Mouse (Mus musculus): ENCODE results near the gene Ccm2l. TPM values are rescaled to one million over a fixed set of nuclear protein-coding genes. Genes with fewer than 3 reads are reported as not detected.

The Ccm2l gene
- polyA plus RNA-seq, 1 experiment from 2014 or later: 1.3 TPM

DNA sequence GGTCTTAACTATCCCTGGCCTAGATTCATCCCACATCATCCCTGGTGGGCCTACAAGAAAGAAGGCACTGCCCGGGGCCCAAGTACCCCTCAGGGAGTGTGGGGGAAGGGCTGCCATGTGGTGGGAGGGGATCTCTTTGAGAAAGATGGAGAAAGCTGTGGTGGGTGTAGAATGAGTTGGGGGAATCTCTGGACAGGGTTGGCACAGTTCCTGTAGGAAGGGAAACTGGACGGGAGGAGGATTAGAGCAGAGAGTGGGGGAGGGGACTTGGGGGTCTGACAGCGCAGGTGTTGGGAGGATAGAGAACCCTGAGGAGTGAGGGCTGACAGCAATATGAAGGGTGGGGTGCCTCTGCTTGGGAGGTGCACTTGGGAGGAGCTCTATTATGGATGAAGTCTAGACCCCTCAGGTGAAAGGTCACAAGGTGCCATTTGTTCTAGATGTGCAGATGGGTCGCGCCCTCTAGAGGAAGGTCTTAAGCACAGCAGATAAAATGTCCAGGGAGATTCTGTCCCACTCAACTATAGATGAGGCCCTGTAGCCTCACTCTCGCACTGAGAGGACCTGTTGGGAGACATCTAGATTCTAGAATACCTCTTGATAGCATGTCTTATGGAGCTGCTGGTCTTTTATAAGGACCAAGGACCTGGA, 10.4 kb upstream of the Ccm2l start:
- H3K4me3 ChIP-seq (replicated peaks): no peak overlapping the region
- H3K27me3 ChIP-seq (replicated peaks): peaks cover 18% of the 10 kb centered on the region
- H3K4me1 ChIP-seq: peaks cover 8% of the 10 kb centered on the region
- no peak for ATAC-seq (ENCODE audit: low FRiP score)
- 63% methylated on average over 6 of the region's 6 CpGs for WGBS
- H3K9ac ChIP-seq (replicated peaks): no peak overlapping the region
- H3K36me3 ChIP-seq: peaks cover 28% of the 10 kb centered on the region
- H3K9me3 ChIP-seq (replicated peaks): no peaks in the 10 kb centered on the region
- H3K27ac ChIP-seq (replicated peaks): no peak overlapping the region
- no peak overlapping the region for H3K4me2 ChIP-seq

DNA sequence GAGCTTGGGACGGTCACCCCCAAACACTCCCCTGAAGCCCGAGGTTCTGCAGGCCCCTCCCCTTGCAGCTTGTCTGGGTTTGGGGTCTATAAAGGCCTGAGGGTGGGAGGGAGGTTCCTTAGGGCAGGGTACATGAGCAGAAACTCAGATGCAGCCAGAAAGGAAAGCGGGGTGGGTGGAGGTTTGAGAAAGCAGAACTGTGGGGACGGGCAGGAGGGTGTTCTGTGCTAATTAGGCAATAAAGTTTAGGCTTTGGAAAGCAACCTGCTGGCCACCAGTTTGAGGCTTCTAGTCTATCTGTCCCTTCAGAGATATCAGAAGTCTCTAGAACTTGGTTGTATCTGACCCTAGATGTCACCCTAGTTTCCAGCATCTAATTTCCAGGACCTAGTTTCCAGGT, 7.4 kb upstream of the Ccm2l start:
- Histone ChIP-seq H3K4me3 (replicated peaks) (no peak overlapping the region), H3K9me3 (replicated peaks) (no peaks in the 10 kb centered on the region), H3K4me1 (0 out of 2 replicates have a peak, but pooled peaks cover under 1% of the 10 kb centered on the region), H3K27me3 (replicated peaks) (peaks cover 1% of the 10 kb centered on the region; the same call in 1 of the 2 replicates), H3K27ac (replicated peaks) (no peak overlapping the region), H3K9ac (replicated peaks) (no peak overlapping the region), H3K36me3 (peaks cover 28% of the 10 kb centered on the region), H3K4me2 (no peak overlapping the region)
- WGBS: 54% methylated on average over 4 of the region's 4 CpGs
- ATAC-seq (ENCODE audit: low FRiP score): no peak

DNA sequence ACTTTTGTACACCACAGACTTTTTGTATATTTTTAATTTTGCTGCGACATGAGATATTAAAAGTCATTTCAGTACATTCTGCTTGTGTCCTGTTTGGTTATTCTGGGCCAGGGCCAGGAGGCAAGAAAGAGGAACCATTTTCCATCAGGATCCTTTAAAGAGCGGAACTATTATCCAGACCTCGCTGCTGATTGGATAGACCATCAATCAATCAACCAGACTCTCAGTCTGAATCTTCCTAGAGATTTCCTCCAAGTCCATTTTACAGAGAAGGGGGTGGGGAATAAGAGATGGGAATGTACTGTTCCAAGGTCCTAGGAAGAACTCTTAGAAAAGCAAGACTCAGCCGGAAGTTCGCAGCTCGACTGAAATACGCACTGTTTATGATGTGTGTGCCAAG, 5.5 kb upstream of the Ccm2l start:
- Histone ChIP-seq H3K9me3 (replicated peaks) (no peaks in the 10 kb centered on the region), H3K4me2 (no peak overlapping the region), H3K4me3 (replicated peaks) (no peak overlapping the region), H3K27me3 (replicated peaks) (no peaks in the 10 kb centered on the region), H3K27ac (replicated peaks) (no peak overlapping the region), H3K9ac (replicated peaks) (no peak overlapping the region), H3K36me3 (peaks cover 15% of the 10 kb centered on the region), H3K4me1 (0 out of 2 replicates have a peak, but pooled peaks cover 9% of the 10 kb centered on the region)
- ATAC-seq (ENCODE audit: low FRiP score): no peak
- 86% methylated on average over 7 of the region's 7 CpGs for whole genome bisulfite sequencing

DNA sequence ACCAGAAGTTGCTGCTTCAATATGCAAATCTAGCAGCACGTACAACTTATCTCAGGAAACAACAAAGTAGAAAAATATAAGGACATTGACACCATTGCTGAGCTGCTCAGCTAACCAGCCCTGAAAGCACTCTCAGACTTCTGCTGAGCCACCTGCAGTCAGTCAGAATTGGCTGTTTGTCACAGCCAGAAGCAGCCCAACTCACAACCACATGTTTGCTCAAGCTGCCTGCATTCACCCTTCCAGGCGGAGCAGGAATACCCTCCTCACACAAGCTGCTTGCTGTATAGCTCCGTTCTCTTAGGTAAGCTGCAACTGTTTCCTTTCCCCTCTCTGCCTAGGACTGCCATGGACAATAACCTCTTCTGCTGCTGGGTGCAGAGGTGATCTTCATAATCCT, 2.4 kb upstream of the Ccm2l start:
- WGBS: 65% methylated on average over 3 of the region's 3 CpGs
- H3K27me3 ChIP-seq (replicated peaks): peaks cover 10% of the 10 kb centered on the region; the same call in 1 of the 2 replicates
- H3K9me3 ChIP-seq (replicated peaks): no peaks in the 10 kb centered on the region
- H3K9ac ChIP-seq (replicated peaks): no peak overlapping the region
- H3K4me3 ChIP-seq (replicated peaks): no peak overlapping the region
- H3K36me3 ChIP-seq: no peaks in the 10 kb centered on the region
- H3K4me1 ChIP-seq: 0 out of 2 replicates have a peak, but pooled peaks cover 12% of the 10 kb centered on the region
- H3K27ac ChIP-seq (replicated peaks): peak overlapping the region; percentile 45
- H3K4me2 ChIP-seq: no peak overlapping the region
- no peak for ATAC-seq (ENCODE audit: low FRiP score)

DNA sequence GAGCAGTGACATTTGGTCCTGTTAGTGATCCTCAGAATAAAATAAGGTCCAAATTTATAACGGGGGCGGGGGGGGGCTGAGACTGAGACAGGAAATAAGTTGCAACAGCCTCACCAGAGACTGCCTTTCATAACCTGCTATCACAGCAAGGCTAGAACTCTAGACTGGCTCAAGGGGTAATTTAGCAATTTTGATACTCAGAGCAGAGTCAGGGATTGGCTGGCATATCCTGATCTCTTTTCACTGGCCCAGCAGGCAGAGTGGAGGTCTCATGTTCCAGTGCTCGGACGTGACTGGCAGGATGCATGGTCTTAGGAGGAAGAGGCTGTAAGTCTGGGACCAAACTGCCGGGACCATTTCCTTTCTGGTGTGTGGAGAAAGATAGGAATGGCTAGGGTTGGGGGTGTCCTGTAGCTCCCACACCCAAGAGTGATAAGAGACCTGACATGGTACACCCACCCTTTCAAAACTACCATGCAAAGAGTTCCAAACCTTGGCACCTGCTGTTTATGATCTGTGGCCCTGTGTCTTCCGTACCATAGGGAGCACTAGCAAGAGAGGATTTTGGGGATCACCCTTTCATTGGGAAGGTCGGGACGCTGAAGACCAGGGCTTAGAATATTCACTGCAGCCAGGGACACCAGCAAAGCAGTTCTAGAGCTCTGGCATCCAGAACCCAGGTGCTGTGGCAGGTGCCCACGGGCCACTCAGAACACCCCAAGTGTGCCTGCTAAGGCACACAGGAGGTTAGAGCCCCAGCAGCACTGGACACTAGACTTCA, 1.4 kb upstream of the Ccm2l start:
- Histone ChIP-seq H3K9ac (replicated peaks) (no peak overlapping the region), H3K27me3 (replicated peaks) (peaks cover 11% of the 10 kb centered on the region), H3K27ac (replicated peaks) (no peak overlapping the region; the same call in 1 of the 2 replicates), H3K9me3 (replicated peaks) (no peaks in the 10 kb centered on the region), H3K36me3 (no peaks in the 10 kb centered on the region), H3K4me1 (0 out of 2 replicates have a peak, but pooled peaks cover 12% of the 10 kb centered on the region), H3K4me2 (no peak overlapping the region), H3K4me3 (replicated peaks) (no peak overlapping the region)
- 82% methylated on average over 9 of the region's 9 CpGs for WGBS
- no peak for ATAC-seq (ENCODE audit: low FRiP score)

DNA sequence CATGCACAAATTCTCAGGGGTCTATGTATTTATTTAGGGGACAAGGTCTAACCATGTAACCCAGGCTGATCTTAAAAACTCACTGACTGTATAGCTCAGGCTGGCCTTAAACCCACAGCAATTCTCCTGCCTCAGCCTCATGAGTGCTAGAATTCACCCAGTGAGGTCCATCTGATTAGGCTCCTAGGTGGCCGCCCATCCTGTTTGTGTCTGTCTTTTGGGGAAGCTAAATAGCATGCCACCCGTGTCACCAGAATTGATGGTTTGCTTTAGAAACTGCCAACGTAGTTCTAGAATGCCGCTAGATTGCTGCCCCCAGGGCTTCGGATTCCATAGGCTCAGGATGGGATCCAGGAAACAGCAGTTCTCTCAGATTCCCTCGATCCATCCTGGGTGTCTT, 1.2 kb downstream of the Ccm2l start:
- Histone ChIP-seq H3K9ac (replicated peaks) (no peak overlapping the region), H3K36me3 (no peaks in the 10 kb centered on the region), H3K4me2 (0 out of 2 replicates have a peak overlapping the region, but pooled peaks have one; percentile 13), H3K4me1 (peaks cover 23% of the 10 kb centered on the region), H3K9me3 (replicated peaks) (no peaks in the 10 kb centered on the region), H3K4me3 (replicated peaks) (no peak overlapping the region), H3K27me3 (replicated peaks) (peaks cover 37% of the 10 kb centered on the region), H3K27ac (replicated peaks) (no peak overlapping the region)
- WGBS: 26% methylated on average over 6 of the region's 6 CpGs
- ATAC-seq (ENCODE audit: low FRiP score): no peak

DNA sequence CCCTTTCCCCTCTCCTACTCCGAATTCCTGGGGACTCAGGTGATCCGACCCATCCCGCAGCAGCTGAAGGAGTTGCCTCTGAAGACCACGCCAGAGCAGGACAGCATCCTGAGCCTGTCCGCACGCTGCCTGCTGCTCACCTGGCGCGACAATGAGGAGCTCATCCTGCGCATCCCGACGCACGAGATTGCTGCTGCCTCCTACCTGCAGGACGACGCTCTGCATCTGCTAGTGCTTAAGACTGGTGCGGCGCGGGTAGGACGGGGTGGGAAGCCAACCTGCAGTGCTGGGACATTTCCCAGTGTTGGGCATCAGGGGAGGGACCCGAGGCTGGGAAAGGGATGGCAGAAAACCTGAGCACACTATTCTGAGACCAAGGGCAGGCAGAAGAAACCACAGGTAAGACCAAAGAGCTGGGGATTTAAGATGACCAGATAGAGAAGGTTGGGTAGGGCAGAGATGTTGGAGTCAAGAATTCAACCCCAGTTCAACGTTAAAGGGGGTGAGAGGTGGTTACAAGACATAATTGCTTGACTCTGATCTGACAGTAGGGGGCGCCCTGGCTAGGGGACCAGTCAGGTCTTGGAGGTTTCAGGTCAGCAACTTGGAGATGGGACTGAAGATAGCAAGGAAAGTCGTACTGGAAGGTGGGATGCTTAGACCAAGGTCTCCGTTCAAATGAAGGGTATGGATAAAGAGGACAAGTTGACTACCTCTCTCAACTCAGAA, 5.2 kb downstream of the Ccm2l start:
- Histone ChIP-seq H3K9me3 (replicated peaks) (no peaks in the 10 kb centered on the region), H3K4me1 (peaks cover 15% of the 10 kb centered on the region), H3K4me3 (replicated peaks) (peak overlapping the region; percentile 17; the same call in 1 of the 2 replicates), H3K36me3 (no peaks in the 10 kb centered on the region), H3K4me2 (peak overlapping the region; percentile 56), H3K27me3 (replicated peaks) (peaks cover 54% of the 10 kb centered on the region), H3K27ac (replicated peaks) (no peak overlapping the region), H3K9ac (replicated peaks) (no peak overlapping the region)
- ATAC-seq (ENCODE audit: low FRiP score): peak; percentile 60; the same call in 1 of the 2 replicates
- WGBS: 13% methylated on average over 23 of the region's 23 CpGs

DNA sequence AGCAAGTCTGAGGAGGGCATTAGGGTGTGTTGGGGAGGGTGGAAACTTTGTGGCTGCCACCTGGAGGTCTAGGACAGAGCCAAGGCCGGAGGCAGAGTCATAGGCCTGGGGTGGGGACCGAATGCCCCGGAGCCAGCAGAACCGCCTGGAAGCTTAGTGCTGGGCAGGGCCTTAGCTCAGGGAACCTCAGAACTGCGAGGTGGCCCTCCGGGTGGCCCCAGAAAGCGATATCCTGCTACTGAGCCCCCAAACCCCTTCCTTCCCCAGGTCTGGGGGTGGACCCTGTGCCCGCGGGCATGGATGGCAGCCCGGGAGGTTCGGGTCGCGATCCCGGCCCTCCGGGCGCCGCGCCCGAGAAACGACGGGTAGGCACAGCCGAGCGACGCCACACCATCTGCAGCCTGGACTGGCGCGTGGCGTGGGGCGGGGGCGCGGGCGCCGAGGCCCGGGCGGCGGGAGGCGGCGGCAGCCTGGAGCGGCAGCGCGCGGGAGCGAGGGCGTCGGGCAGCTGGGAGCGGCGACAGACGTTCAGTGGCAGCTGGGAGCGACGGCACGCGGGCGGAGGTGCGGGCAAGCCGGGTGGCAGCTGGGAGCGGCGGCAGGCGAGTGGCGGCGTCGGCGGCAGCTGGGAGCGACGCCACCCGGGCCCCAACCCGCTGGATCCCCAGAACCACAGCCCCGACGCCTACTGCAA, 5.9 kb downstream of the Ccm2l start:
- Histone ChIP-seq H3K4me2 (peak overlapping the region; percentile 56), H3K27ac (replicated peaks) (no peak overlapping the region), H3K27me3 (replicated peaks) (peaks cover 54% of the 10 kb centered on the region), H3K36me3 (no peaks in the 10 kb centered on the region), H3K9ac (replicated peaks) (0 out of 2 replicates have a peak overlapping the region, but pooled peaks have one; percentile 21), H3K4me1 (peaks cover 15% of the 10 kb centered on the region), H3K9me3 (replicated peaks) (no peaks in the 10 kb centered on the region), H3K4me3 (replicated peaks) (peak overlapping the region; percentile 33)
- ATAC-seq (ENCODE audit: low FRiP score): peak; percentile 51; the same call in 1 of the 2 replicates
- 6% methylated on average over 46 of the region's 67 CpGs for WGBS

DNA sequence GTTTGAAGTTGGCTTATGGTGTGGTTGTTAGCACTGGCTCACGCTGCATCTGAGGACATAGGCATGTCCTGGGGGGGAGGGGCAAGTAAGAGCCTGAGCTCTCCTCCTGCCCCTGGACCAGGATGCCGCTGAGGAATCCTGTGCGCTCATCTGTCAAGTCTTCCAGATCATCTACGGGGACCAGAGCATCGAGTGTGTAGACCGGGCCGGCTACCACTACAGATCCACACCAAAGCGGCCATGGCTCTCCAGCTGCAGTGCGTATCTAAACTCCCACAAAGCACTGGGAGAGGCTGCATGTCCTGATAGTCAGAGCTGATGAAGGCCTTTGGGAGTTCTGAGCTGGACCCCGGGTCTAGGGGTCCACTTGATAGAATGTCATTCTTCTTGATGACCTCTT, 8.9 kb downstream of the Ccm2l start:
- no peak overlapping the region for H3K27ac ChIP-seq (replicated peaks)
- peaks cover 12% of the 10 kb centered on the region for H3K4me1 ChIP-seq
- no peaks in the 10 kb centered on the region for H3K9me3 ChIP-seq (replicated peaks)
- no peak overlapping the region for H3K4me3 ChIP-seq (replicated peaks)
- H3K36me3 ChIP-seq: no peaks in the 10 kb centered on the region
- no peak overlapping the region for H3K9ac ChIP-seq (replicated peaks)
- no peak overlapping the region for H3K4me2 ChIP-seq
- peaks cover 43% of the 10 kb centered on the region for H3K27me3 ChIP-seq (replicated peaks)
- no peak for ATAC-seq (ENCODE audit: low FRiP score)
- WGBS: 90% methylated on average over 10 of the region's 10 CpGs

DNA sequence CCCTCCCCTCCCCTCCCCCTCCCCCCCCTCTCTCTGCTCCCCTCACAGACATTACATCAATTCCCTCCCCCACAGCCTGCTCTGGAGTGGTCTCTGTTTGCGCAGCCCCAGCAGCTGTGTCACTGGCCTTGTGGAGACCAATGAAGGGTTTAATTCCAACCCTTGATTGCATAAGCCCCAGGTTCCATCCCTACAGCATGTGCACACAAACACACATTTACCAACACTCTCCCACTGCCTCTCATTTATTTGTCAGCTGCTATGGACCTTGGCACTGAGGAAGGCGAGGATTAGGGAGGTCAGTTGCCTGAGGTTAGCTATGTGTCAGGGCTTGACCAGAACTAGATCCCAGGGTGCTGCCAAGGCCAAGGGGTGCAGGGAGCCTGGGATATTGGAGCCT, 10.2 kb downstream of the Ccm2l start:
- H3K4me2 ChIP-seq: no peak overlapping the region
- H3K27ac ChIP-seq (replicated peaks): no peak overlapping the region
- no peak for ATAC-seq (ENCODE audit: low FRiP score)
- no peaks in the 10 kb centered on the region for H3K36me3 ChIP-seq
- no peaks in the 10 kb centered on the region for H3K9me3 ChIP-seq (replicated peaks)
- peaks cover 30% of the 10 kb centered on the region for H3K27me3 ChIP-seq (replicated peaks)
- no peak overlapping the region for H3K9ac ChIP-seq (replicated peaks)
- H3K4me3 ChIP-seq (replicated peaks): no peak overlapping the region
- H3K4me1 ChIP-seq: peaks cover 8% of the 10 kb centered on the region
- WGBS: 52% methylated on average over 2 of the region's 2 CpGs

DNA sequence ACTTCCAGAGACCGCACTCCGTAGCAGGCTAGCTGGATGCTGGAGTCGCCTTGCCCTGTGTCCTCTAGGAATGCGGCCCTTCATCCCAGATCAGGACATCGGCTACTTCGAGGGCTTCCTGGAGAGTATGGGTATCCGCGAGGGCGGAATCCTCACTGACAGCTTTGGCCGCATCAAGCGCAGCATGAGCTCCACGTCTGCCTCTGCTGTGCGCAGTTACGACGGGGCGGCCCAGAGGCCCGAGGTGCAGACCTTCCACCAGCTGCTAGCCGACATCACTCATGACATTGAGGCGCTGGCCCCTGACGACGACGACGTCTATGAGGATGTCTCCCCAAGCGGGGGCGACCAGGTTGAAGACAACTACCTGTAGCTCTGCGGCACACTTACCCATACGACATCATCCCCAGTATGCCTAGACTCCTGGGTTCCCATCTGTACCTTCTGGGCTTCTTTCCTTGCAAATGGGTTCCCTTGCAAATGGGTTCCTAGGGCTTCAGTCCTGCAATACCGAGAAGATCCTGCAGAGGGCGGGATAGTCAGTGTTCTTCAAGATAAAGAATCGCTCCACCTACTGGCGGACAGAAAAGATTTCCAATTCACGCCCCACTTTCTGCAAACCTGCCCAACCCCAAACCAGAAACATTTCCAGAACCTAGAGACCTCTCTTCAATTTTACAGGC, 15.2 kb downstream of the Ccm2l start:
- Histone ChIP-seq H3K27me3 (replicated peaks) (no peaks in the 10 kb centered on the region), H3K9me3 (replicated peaks) (no peaks in the 10 kb centered on the region), H3K4me1 (no peaks in the 10 kb centered on the region), H3K27ac (replicated peaks) (no peak overlapping the region), H3K9ac (replicated peaks) (no peak overlapping the region), H3K36me3 (no peaks in the 10 kb centered on the region), H3K4me3 (replicated peaks) (no peak overlapping the region), H3K4me2 (no peak overlapping the region)
- no peak for ATAC-seq (ENCODE audit: low FRiP score)
- WGBS: 36% methylated on average over 32 of the region's 32 CpGs
